Mouse (Mus musculus) erythroblast, embryonic 14.5 days (primary cell): Measurements from ENCODE around the gene Slc6a12.

Experiments
- GATA1 ChIP-seq: IDR thresholded peaks from 2 replicates; pipeline ENCODE4 v1.6.1; 2012; ENCODE audit warnings: low read length, inconsistent platforms, mixed read lengths
- TAL1 ChIP-seq: IDR thresholded peaks from 3 replicates; pipeline ENCODE4 v1.6.1; 2012; ENCODE audit warnings: low read length, inconsistent platforms, mixed read lengths

- TF ChIP-seq GATA1: no peak
- no peak for TF ChIP-seq TAL1
Observed at GRCm38 (mm10) chr6:121304630-121305029, 38.2 kb upstream of the Slc6a12 start.
